Mouse (Mus musculus) small intestine, adult 10 weeks (tissue): ENCODE measurements around the gene Ttc21b. TPM values are rescaled to one million over a fixed set of nuclear protein-coding genes. Genes with fewer than 3 reads are reported as not detected.

Experiments used
- polyA plus RNA-seq: library from polyadenylated mRNA; stranded (reverse); fragments of 350-450 nt; fragmentation: Illumina TruSeq; extraction: RNeasy Lipid Tissue Mini Kit (QIAGEN cat#74804); gene quantifications from one replicate; pipeline ENCODE4 v1.2.3, GENCODE M21; 2014; ENCODE audit warnings: low replicate concordance

The Ttc21b gene
- 2.5 TPM for polyA plus RNA-seq

GRCm38 (mm10) chr2:66256220-66257131 lies at the start of gene Ttc21b:
Gene Ttc21b (minus strand): TSS chr2:66256617.

Other genes starting within 250 kb of the Ttc21b start
- 41.2 TPM for gene Galnt3, start 131.6 kb downstream of the Ttc21b start, polyA plus RNA-seq
- gene Scn1a, start 184.2 kb upstream of the Ttc21b start, polyA plus RNA-seq: not detected